Comparison of ENCODE assay signal across 14 mouse cellular contexts in the genomic region with DNA sequence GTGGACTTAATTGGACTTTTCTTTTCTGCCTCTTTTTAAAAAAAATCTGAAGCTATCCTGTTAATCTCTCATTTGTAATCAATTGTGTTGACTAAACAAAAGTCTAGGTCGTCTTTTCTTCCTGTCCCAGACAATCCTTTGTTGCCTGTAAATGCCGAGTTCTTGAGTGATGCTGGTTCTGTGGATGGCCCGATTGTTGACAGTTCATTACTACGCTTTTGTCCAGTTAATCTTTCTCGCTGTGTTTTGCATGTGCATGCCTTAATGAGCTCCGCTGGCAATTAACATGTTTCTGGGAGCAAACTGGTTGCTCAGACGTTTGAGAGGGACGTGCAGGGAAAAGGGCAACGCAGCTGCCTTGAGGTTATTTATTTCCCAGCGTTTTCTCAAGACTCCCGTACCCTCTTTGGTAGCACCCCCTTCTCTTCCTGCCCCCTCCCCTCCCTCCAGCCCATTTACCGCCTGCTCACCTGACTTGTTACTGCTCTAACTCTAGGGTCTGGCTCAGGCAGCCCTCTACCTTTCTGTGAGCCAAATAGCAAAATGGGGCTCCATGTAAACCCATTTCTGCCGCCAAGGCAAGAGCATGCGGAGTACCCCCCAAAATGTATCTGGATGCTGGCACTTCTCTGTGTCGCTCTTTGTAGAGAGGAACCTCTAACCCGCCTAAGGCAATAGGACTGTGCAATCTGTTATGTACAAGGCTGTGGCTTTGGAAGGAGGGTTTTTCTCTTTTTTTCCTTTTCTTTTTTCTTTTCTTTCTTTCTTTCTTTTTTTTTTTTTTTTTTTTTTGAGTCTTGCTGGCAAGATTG. TPM values are rescaled to one million over a fixed set of nuclear protein-coding genes. Genes with fewer than 3 reads are reported as not detected.
DNase-seq lines count a peak whose midpoint lies in the region; ATAC-seq lines count a peak whose summit lies in the region.
"Had no signal": no experiment of that assay in that cellular context is flagged by ENCODE, and none has a peak within 500 bp of the region (broad histone marks: within the 10 kb centered on the region; RNA-seq: fewer than 3 reads in every experiment).

No protein-coding gene starts in this region.

- no peaks in the 10 kb centered on the region for H3K9me3 ChIP-seq in embryonic facial prominence, embryonic 11.5 days (replicated peaks; ENCODE audit: control insufficient read depth, low read length)
- no peaks in the 10 kb centered on the region for H3K9me3 ChIP-seq in hindbrain, embryonic 15.5 days
- H3K9me3 ChIP-seq in neural tube, embryonic 12.5 days: no peaks in the 10 kb centered on the region

- no peak for ATAC-seq in embryonic facial prominence, embryonic 11.5 days (replicated peaks; ENCODE audit: insufficient number of reproducible peaks, low FRiP score, low TSS enrichment, low read depth)
- ATAC-seq in hindbrain, embryonic 15.5 days (ENCODE audit: low FRiP score, low read depth): peak; percentile 52
- peak; percentile 67 for ATAC-seq in neural tube, embryonic 12.5 days (ENCODE audit: low FRiP score, low read depth)
- ATAC-seq: Patski had no signal

- H3K9ac ChIP-seq in embryonic facial prominence, embryonic 11.5 days (replicated peaks; ENCODE audit: low read length): no peak overlapping the region
- no peak overlapping the region for H3K9ac ChIP-seq in hindbrain, embryonic 15.5 days
- H3K9ac ChIP-seq in neural tube, embryonic 12.5 days: no peak overlapping the region

- H3K4me2 ChIP-seq in embryonic facial prominence, embryonic 11.5 days (ENCODE audit: low read depth, low read length): no peak overlapping the region
- no peak overlapping the region; the same call in 1 of the 2 replicates for H3K4me2 ChIP-seq in hindbrain, embryonic 15.5 days
- no peak overlapping the region for H3K4me2 ChIP-seq in neural tube, embryonic 12.5 days (replicated peaks)

- no peaks in the 10 kb centered on the region for H3K36me3 ChIP-seq in embryonic facial prominence, embryonic 11.5 days (replicated peaks; ENCODE audit: control insufficient read depth, insufficient read depth, low read depth, low read length)
- H3K36me3 ChIP-seq in hindbrain, embryonic 15.5 days: no peaks in the 10 kb centered on the region
- no peaks in the 10 kb centered on the region for H3K36me3 ChIP-seq in neural tube, embryonic 12.5 days

- DNase-seq in heart, adult 11 months: peak; percentile 78
- DNase-seq in heart, postnatal 10 days: no peak
- DNase-seq in embryonic facial prominence, embryonic 11.5 days (ENCODE audit: low spot score): peak; percentile 19
- DNase-seq in urinary bladder, adult 2 months (ENCODE audit: low spot score): no peak
- no peak for DNase-seq in lung, postnatal 25 days (ENCODE audit: low spot score)
- no peak for DNase-seq in heart, postnatal 4 days
- DNase-seq: gastrocnemius, postnatal 25 days; liver had no signal

- intact Hi-C loops in heart, postnatal 10 days (cut with DNase I): no loop called here

- H3K27ac ChIP-seq in embryonic facial prominence, embryonic 11.5 days (replicated peaks; ENCODE audit: low read depth, low read length): no peak overlapping the region
- H3K27ac ChIP-seq in hindbrain, embryonic 15.5 days (replicated peaks): no peak overlapping the region
- H3K27ac ChIP-seq in neural tube, embryonic 12.5 days: no peak overlapping the region

- H3K27me3 ChIP-seq in embryonic facial prominence, embryonic 11.5 days (ENCODE audit: control insufficient read depth, insufficient read depth, low read length): peaks cover 62% of the 10 kb centered on the region
- H3K27me3 ChIP-seq in hindbrain, embryonic 15.5 days: peaks cover 85% of the 10 kb centered on the region
- H3K27me3 ChIP-seq in neural tube, embryonic 12.5 days (replicated peaks): peaks cover 95% of the 10 kb centered on the region

- no peaks in the 10 kb centered on the region; the same call in 1 of the 2 replicates for H3K4me1 ChIP-seq in embryonic facial prominence, embryonic 11.5 days (ENCODE audit: control insufficient read depth, insufficient read depth, low read length)
- peaks cover 6% of the 10 kb centered on the region for H3K4me1 ChIP-seq in hindbrain, embryonic 15.5 days (replicated peaks)
- no peaks in the 10 kb centered on the region for H3K4me1 ChIP-seq in neural tube, embryonic 12.5 days

- no peak overlapping the region for H3K4me3 ChIP-seq in embryonic facial prominence, embryonic 11.5 days (ENCODE audit: low read depth, low read length)
- H3K4me3 ChIP-seq in hindbrain, embryonic 15.5 days: no peak overlapping the region
- no peak overlapping the region for H3K4me3 ChIP-seq in neural tube, embryonic 12.5 days

- 2% methylated on average over 16 of the region's 16 CpGs for WGBS in embryonic facial prominence, embryonic 11.5 days
- under 1% methylated on average over 16 of the region's 16 CpGs for WGBS in hindbrain, embryonic 15.5 days
- WGBS in neural tube, embryonic 12.5 days: 2% methylated on average over 16 of the region's 16 CpGs

RNA-seq across cellular contexts. Expression of a gene that starts 9.8 kb away (rescaled TPM):
- total RNA-seq in heart, postnatal 10 days (2021): not detected
- polyA plus RNA-seq in embryonic facial prominence, embryonic 11.5 days (2014; fragmentation: Nextera tagmentation; extraction: Ambion mirVana): 3.9 and 4.7 TPM in 2 replicates
- 1.2 TPM in 1 of 2 replicates, not detected in the other for polyA plus RNA-seq in hindbrain, embryonic 15.5 days (2015; fragmentation: Nextera tagmentation; extraction: Ambion mirVana)
- polyA plus RNA-seq in neural tube, embryonic 12.5 days (2016; fragmentation: Nextera tagmentation; extraction: Ambion mirVana): not detected in 2 replicates
- not detected in 2 replicates for polyA plus RNA-seq in urinary bladder, adult 2 months (2012; rRNA removed)
- not detected for total RNA-seq in heart, postnatal 4 days (2021)
- total RNA-seq: gastrocnemius, postnatal 25 days; hematopoietic stem cell, adult 5-6 weeks had no signal
- polyA plus RNA-seq: large intestine, adult 2 months; Patski; stomach, embryonic 14.5 days had no signal

RNA-seq across cellular contexts. Expression of a gene that starts 54.2 kb away (rescaled TPM):
- total RNA-seq in heart, postnatal 10 days (2021): 10 to 100 TPM; 21.2 to 28.7 TPM
- 32.9 and 36.0 TPM in 2 replicates for polyA plus RNA-seq in embryonic facial prominence, embryonic 11.5 days (2014; fragmentation: Nextera tagmentation; extraction: Ambion mirVana)
- polyA plus RNA-seq in hindbrain, embryonic 15.5 days (2015; fragmentation: Nextera tagmentation; extraction: Ambion mirVana): 35.6 and 39.1 TPM in 2 replicates
- polyA plus RNA-seq in neural tube, embryonic 12.5 days (2016; fragmentation: Nextera tagmentation; extraction: Ambion mirVana): 25.3 and 30.3 TPM in 2 replicates
- polyA plus RNA-seq in urinary bladder, adult 2 months (2012; rRNA removed): 45.6 and 57.9 TPM in 2 replicates
- total RNA-seq in heart, postnatal 4 days (2021): 10 to 100 TPM; 21.8 to 22.4 TPM

RNA-seq across cellular contexts. Expression of a gene that starts 54.4 kb away (rescaled TPM):
- under 1 TPM; 0.12 to 0.37 TPM for total RNA-seq in heart, postnatal 10 days (2021)
- polyA plus RNA-seq in embryonic facial prominence, embryonic 11.5 days (2014; fragmentation: Nextera tagmentation; extraction: Ambion mirVana): 0.15 TPM in 2 replicates
- 0.06 and 0.10 TPM in 2 replicates for polyA plus RNA-seq in hindbrain, embryonic 15.5 days (2015; fragmentation: Nextera tagmentation; extraction: Ambion mirVana)
- 0.10 and 0.11 TPM in 2 replicates for polyA plus RNA-seq in neural tube, embryonic 12.5 days (2016; fragmentation: Nextera tagmentation; extraction: Ambion mirVana)
- 0.15 TPM in 2 replicates for polyA plus RNA-seq in urinary bladder, adult 2 months (2012; rRNA removed)
- total RNA-seq in heart, postnatal 4 days (2021): under 1 TPM; 0.14 to 0.19 TPM

Comparison
In these comparisons a context has a peak if more than half of its experiments do, and no peak if none do; other contexts are left out.
1. DNase-seq: peak in heart, adult 11 months (single experiment) and embryonic facial prominence, embryonic 11.5 days (single experiment); none in heart, postnatal 10 days (0 of 2), urinary bladder, adult 2 months (single experiment), lung, postnatal 25 days (single experiment) and heart, postnatal 4 days (single experiment).